Mouse (Mus musculus) naive thymus-derived CD4-positive, alpha-beta T cell, adult 2 months (primary cell): ENCODE data around the gene Actr3.

Experiments used
- DNase-seq: peaks from one replicate; pipeline ENCODE4 v3.0.0-alpha.2; 2011; ENCODE audit warnings: low read depth

The Actr3 gene

DNA sequence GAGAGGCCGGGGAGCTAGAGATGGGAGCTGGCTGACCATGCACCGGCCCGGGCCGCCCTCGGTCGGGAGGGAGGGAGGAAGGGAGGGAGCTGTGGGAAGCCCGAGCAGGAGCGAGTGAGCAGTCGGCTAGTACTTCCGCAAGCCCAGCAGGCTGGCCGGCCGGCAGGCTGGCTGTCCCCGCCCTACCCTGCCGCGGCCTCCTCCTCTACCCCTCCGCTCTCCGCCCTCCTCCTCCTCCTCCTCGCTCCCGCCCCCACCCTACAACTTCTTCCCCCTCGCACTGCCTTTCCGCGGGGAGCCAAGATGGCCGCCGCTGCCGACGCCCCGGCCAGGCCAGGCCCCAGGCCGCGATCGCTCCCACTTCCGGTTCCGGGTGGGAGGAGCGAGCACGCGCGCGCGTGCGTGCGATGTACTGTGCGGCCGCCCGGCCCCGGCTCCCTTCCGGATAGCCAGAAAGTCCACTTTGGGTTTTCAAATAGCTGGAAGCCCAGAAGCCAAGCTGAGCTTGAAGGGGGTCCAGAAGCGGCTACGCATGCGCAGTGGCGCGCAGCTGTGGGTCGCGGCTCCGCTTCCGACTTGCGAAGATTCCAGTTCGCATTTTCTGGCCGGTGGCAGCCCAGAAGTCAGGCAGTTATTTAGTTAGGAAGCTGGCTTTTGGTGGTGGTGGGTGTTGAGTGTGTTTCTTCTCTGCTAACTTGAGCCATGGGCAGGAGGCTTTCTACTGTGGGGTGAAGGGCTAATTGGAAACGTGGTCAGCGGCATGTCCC is at the start of gene Actr3:
Gene Actr3, minus strand, starts transcription at position 359 of the 767 bp plus-strand sequence.
- DNase-seq, result peak; percentile 100

DNA sequence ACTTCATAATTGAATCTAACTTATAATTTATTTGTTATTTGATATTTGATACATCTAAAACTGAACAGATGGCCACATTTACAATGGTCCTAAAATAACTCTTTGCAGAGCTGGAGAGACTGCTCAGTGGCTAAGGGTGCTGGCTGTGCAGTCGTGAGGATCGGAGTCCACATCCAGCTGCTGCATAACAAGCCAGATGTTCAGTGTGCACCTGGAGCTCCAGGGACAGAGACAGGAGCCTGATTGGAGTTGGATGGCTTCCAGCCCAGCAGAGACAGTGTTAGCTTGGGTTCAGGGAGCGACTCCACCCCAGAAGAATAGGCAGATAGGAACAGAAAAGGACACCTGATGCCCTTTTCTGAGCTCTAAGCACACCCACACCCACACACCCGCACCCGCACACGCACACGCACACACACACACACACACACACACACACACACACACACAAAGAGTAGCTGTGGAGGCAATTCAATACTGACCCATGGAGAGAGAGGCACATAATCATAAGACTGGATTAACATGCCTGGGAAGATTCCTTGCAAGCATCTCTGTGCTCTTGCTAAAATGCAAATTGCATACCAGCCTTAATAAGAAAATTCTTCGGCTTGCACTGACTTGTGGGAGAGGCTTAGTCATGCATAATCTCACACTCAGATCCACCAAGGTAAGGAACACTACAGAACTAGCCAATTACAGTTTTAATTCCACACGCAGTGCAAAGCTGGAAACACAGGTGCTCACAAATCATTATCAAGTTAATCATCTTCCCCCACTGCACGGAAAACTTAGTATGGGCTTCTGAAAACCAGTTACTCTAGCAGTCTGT is 47.1 kb upstream of the Actr3 start:
- no peak for DNase-seq

DNA sequence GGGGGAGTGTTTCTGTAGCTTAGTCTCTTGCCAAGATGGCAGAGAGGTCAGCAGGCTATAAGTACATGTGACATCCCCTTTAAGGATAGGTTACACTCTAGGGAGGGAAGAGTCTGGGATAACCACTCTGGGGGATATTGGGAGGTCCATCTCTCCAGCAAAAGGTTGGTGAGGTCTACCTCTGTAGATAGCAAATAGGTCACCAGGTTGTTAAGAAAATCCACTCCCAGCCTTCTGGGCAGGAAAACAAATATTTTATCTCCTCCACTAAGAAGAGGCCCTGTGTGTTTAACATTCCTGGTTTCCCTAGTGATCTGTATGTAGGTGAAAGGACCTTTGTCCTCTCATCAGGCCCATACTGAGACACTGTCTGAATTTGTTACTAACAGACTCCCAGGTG is 46.3 kb upstream of the Actr3 start:
- no peak for DNase-seq

DNA sequence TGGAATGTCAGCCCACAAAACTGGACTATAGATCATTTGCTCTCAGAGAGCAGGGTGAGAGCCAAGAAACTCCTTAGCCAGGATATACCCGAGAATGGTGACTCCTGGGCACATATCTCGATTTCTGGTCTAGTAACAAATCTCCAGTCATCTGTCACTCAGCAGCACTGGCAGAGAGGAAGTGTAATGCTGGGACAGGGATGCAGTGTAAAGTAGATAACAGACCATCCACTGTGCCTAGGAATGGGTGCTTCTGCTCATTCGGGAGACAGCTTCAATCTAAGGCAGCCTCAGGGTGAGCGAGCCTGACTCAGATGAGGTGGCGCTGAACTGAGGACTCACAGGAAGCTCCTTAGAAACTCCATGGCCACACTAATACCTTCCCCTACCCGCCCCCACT is 43.1 kb upstream of the Actr3 start:
- DNase-seq, result no peak

DNA sequence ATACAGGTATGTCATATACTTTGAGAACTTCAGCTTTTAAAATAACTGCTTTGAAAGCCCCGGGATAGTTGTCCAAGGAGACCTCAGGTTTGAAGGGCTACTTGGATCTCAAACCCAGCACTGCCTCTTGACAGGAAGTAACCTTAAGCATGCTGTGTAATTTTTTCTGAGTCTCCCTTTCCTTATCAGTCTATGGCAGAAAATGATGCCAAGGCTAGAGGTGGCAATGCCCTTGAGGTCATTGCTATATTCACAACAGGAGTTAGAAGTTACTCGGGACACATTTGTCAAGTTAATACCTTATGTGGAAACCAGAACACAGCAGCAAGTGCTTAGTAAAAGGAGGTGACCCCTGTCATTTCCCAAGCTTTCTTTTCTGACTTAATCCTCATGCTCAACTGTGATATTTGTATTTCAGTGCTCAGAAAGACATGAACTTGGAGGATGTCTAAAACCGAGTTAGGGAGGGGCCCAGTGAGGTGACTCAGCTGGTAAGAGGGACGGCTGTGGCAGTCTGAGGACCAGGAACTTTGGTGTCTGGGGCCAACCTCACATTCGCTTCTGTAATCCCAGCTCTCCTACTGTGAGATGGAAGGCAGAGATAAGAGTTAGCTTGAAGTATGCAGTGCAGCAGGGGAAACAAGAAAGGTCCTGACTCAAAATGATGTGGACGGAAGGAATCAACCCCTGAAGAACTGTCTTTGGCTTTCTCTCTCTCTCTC is 40.6 kb upstream of the Actr3 start:
- no peak for DNase-seq

DNA sequence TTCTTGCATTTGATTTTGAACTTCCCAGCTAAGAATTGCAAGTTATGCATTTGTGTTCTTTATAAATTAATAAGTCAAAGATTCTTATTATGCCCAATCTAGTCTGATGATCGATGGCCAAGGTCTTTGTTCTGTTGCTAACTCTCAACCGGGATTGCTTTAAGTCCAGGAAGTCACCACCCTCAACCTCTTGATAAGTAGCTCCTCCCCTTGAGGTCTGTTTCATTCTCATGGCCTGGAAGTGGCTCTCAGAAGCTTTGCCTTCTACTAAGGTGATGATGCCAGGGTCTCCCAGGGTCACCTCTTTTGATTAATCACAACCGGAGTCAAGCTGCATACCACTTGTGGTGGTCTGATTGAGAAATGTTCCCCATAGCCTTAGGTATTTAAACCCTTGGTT is 38.3 kb upstream of the Actr3 start:
- peak; percentile 64 for DNase-seq

DNA sequence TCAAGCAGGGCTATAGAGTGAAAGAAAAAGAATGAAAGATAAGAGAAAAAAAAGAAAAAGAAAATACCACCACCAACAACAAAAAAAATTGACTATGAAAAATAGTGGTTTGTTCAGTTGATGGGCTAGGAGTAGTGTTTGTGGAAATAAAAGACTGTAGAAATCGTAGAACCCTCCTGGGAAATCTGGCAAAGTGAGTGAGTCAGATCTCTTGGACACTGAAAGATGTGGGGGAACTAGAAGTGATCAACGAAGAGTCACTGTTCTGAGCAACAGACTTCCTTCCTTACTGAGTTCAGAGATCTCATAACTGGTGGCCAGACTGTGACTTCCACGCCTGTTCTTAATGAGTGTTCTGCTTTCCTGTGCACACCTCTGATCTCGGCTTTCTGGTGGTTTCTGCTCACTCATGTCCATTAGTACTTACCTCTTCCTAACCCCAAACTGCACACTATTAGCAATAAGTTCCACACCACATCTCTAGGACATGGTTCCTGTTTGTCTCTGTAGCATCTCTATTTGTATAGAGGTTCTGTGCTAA is 37.7 kb upstream of the Actr3 start:
- DNase-seq, result peak; percentile 43

DNA sequence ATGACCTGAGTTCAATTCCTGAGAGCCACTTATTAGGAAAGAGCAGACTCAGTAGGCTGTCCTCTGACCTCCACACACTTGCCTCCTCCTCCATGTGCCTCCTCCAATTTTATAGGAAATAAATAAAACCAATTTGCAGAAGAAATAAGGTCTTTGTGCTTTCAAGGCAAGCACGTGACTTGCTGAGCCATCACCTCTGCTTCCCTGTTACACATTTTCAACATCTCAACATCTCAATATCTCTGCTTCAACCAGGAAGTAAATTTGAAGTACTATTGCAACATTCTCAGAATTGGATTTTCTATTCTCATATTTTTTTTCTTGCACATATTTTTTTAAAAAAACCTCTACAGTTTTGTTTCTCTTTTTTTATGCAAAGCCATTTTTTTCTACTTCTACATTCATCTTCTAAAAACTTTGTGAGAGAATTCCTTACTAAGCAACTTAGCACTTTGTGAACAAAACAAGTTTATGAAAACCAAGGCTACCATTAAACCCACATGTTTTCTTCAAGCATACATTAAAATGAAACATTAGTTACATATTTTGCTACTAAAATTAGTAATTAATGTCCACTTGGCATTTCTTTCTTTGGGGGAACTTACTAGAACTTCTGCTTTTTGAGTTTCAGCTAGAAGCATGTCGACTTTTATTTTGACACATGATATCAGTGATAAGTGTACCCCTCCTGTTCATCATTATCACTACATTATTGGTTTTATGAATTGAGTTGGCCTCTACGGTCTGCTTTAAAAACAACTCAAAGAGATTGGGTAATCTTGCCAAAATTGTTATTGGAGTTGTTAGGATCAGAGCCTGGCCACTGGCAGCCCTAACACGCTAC is 35.5 kb upstream of the Actr3 start:
- DNase-seq, result no peak

DNA sequence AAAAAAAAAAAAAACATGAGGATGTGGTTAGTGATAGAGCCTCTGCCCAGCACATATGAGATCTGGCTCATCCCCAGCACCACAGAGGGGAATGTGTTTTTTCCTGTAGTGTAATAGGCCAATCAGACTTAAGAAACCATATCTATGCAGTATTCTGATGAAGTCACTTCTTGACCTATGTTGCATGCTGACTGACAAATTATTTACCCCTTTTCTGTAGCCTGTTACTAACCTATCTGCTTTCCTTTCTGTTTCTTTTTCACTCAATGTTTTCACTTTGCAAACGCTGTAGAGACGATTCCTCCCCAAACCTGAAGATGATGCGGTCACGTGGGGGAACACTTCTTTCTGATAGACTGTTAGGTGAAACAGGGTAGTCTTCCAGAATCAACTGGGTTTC is 32.4 kb upstream of the Actr3 start:
- DNase-seq, result peak; percentile 81

DNA sequence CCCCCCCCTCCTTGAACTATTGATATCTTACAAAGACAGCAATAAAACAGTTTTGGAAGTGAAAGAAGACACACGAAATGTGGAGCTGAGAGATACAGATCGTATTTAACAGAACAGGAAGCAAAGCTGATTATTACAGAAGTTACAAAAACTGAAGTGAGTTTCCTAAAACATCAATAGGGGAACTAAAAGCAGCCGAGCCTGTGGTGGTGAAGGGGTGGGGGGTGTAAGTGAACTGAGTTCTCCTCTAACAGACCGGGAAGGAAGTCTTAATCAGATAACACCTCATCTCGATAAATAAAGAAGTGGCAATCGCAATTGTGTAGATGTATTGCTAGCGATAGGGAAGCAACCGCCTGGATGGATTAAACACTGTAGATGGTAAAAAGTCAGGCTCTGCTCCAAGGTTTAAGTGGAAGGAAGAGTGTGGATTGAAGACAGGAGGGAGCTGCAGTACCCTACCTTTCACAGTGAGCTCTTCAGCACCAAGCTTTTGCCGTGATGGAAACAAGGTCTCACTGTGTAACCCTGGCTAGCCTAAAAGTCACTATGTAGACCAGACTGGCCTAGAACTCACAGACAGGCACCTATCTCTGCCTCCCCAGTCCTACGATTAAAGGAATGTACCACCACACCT is 31.2 kb upstream of the Actr3 start:
- DNase-seq, result peak; percentile 79

DNA sequence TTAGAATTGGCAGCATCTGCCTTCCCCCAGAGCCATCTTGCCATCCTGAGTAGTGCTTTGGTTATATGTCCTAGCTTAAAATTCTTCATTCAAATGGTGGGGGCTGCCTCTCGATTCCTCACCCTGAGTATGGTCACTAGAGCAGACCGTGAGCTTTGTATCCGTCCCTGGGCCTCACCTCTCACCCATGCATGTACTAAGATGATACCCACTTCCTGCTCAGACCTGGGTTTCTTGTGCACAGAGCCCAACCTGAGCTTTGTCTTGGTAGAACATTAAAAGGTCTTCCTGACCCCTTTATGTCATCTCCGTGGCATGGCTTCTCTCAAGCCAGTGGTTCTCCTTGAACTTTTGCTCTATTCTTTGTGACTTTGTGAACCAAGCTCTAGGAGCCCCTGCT is 28.5 kb upstream of the Actr3 start:
- DNase-seq, result peak; percentile 55

DNA sequence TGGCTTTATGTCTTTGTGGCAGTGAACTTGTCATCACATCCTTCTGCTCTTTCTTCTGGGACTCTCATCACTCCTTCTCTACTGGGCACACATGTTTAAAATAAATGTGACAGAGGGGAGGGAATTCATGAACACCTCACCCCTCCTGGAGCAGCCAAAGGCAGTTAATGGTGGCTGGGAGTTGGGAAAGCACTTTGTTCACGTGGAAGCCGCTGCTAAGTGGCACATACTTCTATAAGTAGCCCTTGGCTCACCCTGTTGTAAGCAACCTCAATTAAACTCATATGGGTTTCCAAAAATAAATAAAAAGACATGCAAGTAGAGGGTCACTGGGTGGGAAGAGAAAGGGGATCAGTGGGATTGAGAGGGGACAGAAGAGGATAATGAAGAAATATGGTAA is 27.8 kb upstream of the Actr3 start:
- DNase-seq, result no peak

DNA sequence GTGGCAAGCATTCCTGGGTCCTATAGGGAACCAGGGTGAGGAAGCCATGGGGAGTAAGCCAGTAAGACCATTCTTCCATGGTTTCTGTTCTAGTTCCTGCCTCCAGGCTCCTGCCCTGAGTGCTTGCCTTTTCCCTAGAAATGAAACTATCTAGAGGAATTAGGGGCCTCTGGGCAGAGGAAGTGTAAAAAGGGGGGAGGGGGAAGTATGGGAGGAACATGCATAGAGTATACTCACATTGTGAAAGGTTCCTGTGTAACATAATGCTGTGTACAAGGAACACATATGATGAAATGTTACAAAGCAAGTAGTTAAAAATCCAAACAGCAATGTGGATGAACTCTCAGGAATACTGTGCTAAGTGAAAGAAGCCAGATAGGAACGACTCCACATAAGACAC is 27.4 kb upstream of the Actr3 start:
- DNase-seq, result no peak

DNA sequence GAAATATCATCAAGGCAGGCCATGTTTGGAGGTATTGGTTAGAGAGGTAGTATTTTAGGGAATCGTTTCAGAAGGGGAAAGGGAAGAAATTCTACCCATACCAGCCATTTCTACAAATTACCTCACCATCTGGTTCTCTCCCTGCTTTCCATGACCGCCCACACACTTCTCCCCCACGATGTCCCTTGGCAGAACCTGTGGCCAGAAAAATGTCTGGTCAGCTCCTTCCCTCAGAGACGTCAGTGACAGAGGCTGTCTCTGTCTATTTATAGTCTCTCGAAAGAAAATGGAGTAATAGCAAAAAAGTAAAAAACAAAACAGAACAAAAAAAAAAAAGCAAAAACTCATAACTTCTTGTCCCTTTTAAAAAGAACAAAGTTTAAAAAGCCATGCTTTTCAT is 23.0 kb upstream of the Actr3 start:
- DNase-seq, result no peak

DNA sequence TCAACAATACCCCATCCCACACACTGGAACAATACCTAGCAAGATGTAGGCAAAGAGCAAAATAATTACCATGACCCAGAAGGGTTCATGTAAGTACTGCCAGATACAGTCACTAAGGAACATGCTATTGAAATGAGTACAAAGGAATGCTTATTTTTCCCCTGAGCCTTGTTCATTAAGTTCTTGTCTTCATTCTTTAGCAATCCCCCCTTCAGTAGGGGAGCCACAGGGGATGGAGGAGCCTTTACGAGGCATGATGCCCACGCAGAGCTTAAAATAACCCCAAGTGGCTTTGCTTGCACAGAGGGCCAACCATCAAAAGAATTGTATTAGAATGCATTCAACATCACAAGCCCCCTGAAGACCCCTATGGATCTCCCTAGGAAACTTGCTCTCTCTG is 19.6 kb upstream of the Actr3 start:
- no peak for DNase-seq

DNA sequence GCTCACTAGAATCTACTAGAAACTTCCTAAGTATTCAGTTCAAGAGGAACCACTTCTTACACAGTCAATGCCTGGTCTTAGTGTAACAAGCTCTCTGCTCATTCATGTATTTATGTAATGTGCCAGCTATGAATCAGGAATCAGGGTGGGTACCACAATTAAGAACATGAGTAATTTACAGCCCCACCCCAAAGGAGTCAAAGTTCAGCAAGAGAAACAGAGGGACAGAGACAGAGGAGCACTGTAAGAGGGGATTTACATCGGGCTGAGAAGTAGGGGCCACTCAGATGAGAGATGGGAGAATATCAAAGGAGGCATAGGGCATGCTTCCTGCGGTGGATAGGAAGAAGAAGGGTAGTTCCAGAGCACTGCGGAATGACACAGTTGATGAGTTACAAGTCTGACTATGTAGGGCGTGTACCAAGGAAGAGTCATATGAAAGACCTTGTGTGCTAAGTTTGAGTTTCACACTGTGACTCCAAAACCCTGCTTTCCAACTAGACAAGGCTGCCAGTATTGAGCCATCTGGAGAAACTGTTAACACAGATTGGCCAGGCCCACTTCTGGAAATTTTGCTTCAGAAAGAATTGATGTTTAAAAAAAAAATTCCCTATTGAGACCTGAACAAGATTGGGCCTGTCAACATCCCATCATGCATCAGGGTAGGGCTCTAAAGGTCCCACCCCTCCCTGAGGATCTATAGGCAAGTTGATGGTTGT is 14.9 kb upstream of the Actr3 start:
- no peak for DNase-seq

DNA sequence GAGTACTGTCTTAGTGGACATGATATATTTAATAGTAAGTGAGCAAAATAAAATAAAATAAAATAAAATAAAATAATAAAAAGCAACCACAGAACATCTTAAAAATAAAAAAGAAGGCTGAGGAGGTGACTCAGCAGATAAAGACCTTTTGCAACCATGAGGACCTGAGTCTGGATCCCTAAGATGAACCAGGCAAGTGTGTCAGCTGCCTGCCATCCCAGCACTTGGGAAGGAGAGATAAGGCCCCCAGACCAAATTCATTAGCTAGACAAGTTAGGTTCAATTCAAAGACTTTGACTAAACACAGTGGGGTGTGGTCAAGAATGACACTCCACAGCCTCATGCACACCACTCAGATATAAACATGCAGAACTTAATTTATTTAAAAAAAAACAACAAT is 12.4 kb upstream of the Actr3 start:
- no peak for DNase-seq

DNA sequence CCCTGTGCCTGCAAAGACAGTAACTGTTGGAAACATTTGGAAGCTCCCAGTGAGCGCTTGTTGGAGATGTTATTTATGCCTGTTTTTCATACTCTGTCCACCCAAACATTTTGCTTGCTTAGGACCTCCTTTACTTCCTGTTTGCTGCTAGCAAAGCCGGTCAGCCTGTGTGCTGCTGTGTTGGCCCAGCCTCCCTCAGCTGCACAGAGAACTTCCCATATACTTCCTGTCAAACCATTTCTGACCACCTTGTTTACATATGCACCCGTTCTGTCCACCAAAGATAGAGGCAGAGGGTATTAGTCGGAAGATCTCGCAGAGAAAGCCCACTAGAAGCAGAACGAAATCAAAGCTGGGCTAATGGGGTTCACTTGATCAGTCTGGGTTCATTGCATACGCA is 6.2 kb upstream of the Actr3 start:
- DNase-seq, result peak; percentile 57

DNA sequence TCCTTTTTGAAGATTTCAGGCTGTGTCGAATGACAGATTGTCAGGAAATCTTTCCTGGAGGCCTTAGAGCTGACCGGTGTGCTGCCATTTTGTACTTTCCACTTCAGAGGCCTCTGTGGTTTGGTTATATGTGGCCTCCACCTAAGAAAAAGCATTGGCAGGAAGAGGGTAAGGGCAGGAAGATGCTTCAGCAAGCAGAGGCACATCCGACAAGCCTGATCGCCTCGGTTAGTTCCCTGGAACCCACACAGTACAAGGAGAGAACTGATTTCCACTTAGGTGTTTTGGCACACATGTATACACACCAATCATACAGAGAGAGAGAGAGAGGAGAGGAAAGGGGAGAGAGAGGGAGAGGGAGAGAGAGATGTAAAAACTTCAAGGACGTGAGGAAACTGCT is 5.7 kb upstream of the Actr3 start:
- peak; percentile 67 for DNase-seq

DNA sequence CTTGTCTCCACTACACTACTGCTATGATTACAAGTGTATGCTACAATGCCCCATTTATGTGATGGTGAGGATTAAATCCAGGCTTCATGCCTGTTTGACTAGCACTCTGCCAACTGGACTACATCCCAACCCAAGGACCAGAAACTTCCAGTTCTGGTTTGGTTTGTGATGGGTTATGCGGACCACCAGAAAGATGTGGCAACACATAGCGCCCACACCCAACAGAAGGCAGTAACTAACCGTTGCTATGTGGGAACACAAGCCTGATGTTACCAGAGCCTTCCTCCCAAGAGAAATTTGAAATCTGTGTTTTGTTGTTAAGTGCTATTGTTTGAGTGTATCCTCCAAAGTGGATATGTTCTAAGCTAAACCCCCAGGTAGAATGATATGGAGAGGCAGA is 4.0 kb upstream of the Actr3 start:
- DNase-seq, result no peak

DNA sequence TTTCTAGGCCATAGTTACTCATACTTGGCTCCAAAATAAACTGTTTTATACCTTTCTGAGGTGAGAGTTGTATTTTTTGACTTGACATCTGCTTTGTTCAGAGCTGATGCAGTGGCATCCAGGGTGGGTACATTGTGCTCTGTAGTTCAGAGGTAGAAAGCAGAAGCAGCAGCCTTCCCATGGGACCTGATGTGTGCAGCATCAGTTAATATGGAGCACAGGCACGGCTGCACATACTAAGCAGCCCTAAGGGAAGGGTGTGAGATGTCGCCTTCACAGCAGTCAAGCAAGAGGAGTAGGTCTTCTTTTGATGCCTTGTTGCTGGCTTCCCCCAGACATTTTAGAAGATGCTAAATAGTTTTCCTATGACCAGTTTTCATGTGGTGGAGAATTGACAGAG is 3.3 kb upstream of the Actr3 start:
- DNase-seq, result no peak
